Mouse (Mus musculus) myocyte (in vitro differentiated cells): Measurements from ENCODE around the gene Gng3. TPM values are rescaled to one million over a fixed set of nuclear protein-coding genes. Genes with fewer than 3 reads are reported as not detected.
A peak's percentile ranks its signal among the peaks of the same experiment; 100 is the strongest.

Source experiments
- H3K27me3 ChIP-seq: one replicate; pipeline ENCODE4 v1.6.1; 2011; ENCODE audit not compliant: control insufficient read depth, insufficient read depth, insufficient read length
- H3K36me3 ChIP-seq: one replicate; pipeline ENCODE4 v1.6.1; 2011; ENCODE audit not compliant: control insufficient read depth, insufficient read depth
- H3K4me2 ChIP-seq: one replicate; pipeline ENCODE4 v1.6.1; 2011; ENCODE audit warnings: low read depth, control low read depth
- H3K4me3 ChIP-seq: one replicate; pipeline ENCODE4 v1.5.1; 2011; ENCODE audit warnings: mild to moderate bottlenecking, control low read depth, moderate library complexity
- H3K79me2 ChIP-seq: one replicate; pipeline ENCODE4 v1.6.1; 2011; ENCODE audit not compliant: control insufficient read depth, insufficient read depth
- H3ac ChIP-seq: one replicate; pipeline ENCODE4 v1.6.1; 2011; ENCODE audit not compliant: control insufficient read depth, insufficient read length
- CEBPB ChIP-seq: IDR thresholded peaks from 2 replicates; pipeline ENCODE4 v1.6.1; 2011; ENCODE audit warnings: mild to moderate bottlenecking, moderate library complexity; ENCODE audit not compliant: poor library complexity, insufficient read depth, severe bottlenecking
- E2F4 ChIP-seq: IDR thresholded peaks from one replicate; pipeline ENCODE4 v1.6.1; 2011; ENCODE audit warnings: mild to moderate bottlenecking, control low read depth, moderate library complexity; ENCODE audit not compliant: insufficient read depth
- MAX ChIP-seq: IDR thresholded peaks from one replicate; pipeline ENCODE4 v1.6.1; 2011; ENCODE audit warnings: low read depth, mild to moderate bottlenecking, control low read depth
- MYOD1 ChIP-seq, 3 experiments: IDR thresholded peaks; one replicate each; pipeline ENCODE4 v1.6.1; 2011; ENCODE audit warnings: control low read depth in 2 of 3, low read depth in 2 of 3, mild to moderate bottlenecking in 2 of 3, moderate library complexity in 1 of 3; ENCODE audit not compliant: insufficient read length in 2 of 3, control insufficient read depth in 1 of 3
- MYOG ChIP-seq, 3 experiments: IDR thresholded peaks; one replicate each; pipeline ENCODE4 v1.6.1; 2011; ENCODE audit warnings: control low read depth in 2 of 3, low read depth in 2 of 3, mild to moderate bottlenecking in 2 of 3; ENCODE audit not compliant: insufficient read length in 2 of 3, control insufficient read depth in 1 of 3, insufficient read depth in 1 of 3
- POLR2A ChIP-seq: IDR thresholded peaks from one replicate; pipeline ENCODE4 v1.6.1; 2011; ENCODE audit warnings: low read depth, mild to moderate bottlenecking, control low read depth, moderate library complexity; ENCODE audit not compliant: insufficient read length
- POLR2AphosphoS2 ChIP-seq: IDR thresholded peaks from one replicate; pipeline ENCODE4 v1.6.1; 2011; ENCODE audit warnings: low read depth, control low read depth; ENCODE audit not compliant: insufficient read length
- REST ChIP-seq: IDR thresholded peaks from one replicate; pipeline ENCODE4 v1.6.1; 2011; ENCODE audit warnings: mild to moderate bottlenecking, control low read depth, moderate library complexity; ENCODE audit not compliant: insufficient read depth, insufficient read length
- SRF ChIP-seq: IDR thresholded peaks from one replicate; pipeline ENCODE4 v1.6.1; 2011; ENCODE audit warnings: low read depth; ENCODE audit not compliant: control insufficient read depth, insufficient read length
- TCF12 ChIP-seq: IDR thresholded peaks from one replicate; pipeline ENCODE4 v1.6.1; 2011; ENCODE audit warnings: mild to moderate bottlenecking, control low read depth; ENCODE audit not compliant: poor library complexity, insufficient read depth, severe bottlenecking
- TCF3 ChIP-seq: IDR thresholded peaks from one replicate; pipeline ENCODE4 v1.6.1; 2011; ENCODE audit warnings: low read depth, control low read depth; ENCODE audit not compliant: insufficient read length
- USF1 ChIP-seq: IDR thresholded peaks from one replicate; pipeline ENCODE4 v1.6.1; 2011; ENCODE audit warnings: low read depth, mild to moderate bottlenecking, control low read depth, moderate library complexity
- polyA plus RNA-seq: library from polyadenylated mRNA; unstranded; fragments of >200 nt; fragmentation: generic; extraction: Trizol; gene quantifications from one replicate; pipeline ENCODE4 v1.2.1, GENCODE M21; 2012; ENCODE audit warnings: missing spikeins

Gene Gng3
- polyA plus RNA-seq, 1 experiment = 0.25 TPM

- Histone ChIP-seq H3K4me3 (peak within 1 kb of the TSS; percentile 96), H3K79me2 (peaks cover 81% of the 10 kb centered on the region), H3ac (peak within 1 kb of the TSS; percentile 84), H3K27me3 (no peaks in the 10 kb centered on the region), H3K4me2 (peak within 1 kb of the TSS; percentile 91), H3K36me3 (peaks cover 30% of the 10 kb centered on the region)
- TF ChIP-seq MYOG (IDR thresholded peaks at IDR 0.05; ENCODE audit: control insufficient read depth in 1 of 3, insufficient read depth in 1 of 3, insufficient read length in 2 of 3, low read depth in 2 of 3) (peak in 2 of 3 experiments; percentile 1 to 23), USF1 (no peak), POLR2AphosphoS2 (peak; percentile 87), POLR2A (peak; percentile 92)
Observed at GRCm38 (mm10) chr19:8819596-8820423, 19.2 kb downstream of the Gng3 start, which contains the start of gene Hnrnpul2. Gene Hnrnpul2, plus strand, starts transcription at chr19:8820010.

- Histone ChIP-seq H3K4me2 (peak within 1 kb of the TSS; percentile 91), H3K27me3 (no peaks in the 10 kb centered on the region), H3K79me2 (peaks cover 73% of the 10 kb centered on the region), H3K4me3 (peak within 1 kb of the TSS; percentile 96), H3ac (peak within 1 kb of the TSS; percentile 84), H3K36me3 (peaks cover 30% of the 10 kb centered on the region)
- peak; percentile 84; the same call in 1 of the 2 replicates for TF ChIP-seq CEBPB
- TF ChIP-seq SRF = no peak
- no peak for TF ChIP-seq TCF3
- TF ChIP-seq POLR2AphosphoS2 = peak; percentile 78
- no peak for TF ChIP-seq REST
- TF ChIP-seq E2F4 = no peak
- peak; percentile 69 for TF ChIP-seq POLR2A
- TF ChIP-seq MYOG (IDR thresholded peaks at IDR 0.05; ENCODE audit: control insufficient read depth in 1 of 3, insufficient read depth in 1 of 3, insufficient read length in 2 of 3, low read depth in 2 of 3) = no peak
Observed at GRCm38 (mm10) chr19:8818801-8819595, 20.0 kb downstream of the Gng3 start, which contains the start of gene Ttc9c. Gene Ttc9c, minus strand, starts transcription at chr19:8819333.

- no peaks in the 10 kb centered on the region for H3K27me3 ChIP-seq
- peak overlapping the region; percentile 91 for H3K4me2 ChIP-seq
- peak overlapping the region; percentile 84 for H3ac ChIP-seq
- peaks cover 23% of the 10 kb centered on the region for H3K36me3 ChIP-seq
- TF ChIP-seq TCF12 = no peak
- no peak for TF ChIP-seq SRF
- TF ChIP-seq REST = no peak
- no peak for TF ChIP-seq USF1
- no peak for TF ChIP-seq MYOG (IDR thresholded peaks at IDR 0.05; ENCODE audit: control insufficient read depth in 1 of 3, insufficient read depth in 1 of 3, insufficient read length in 2 of 3, low read depth in 2 of 3)
- peak overlapping the region; percentile 96 for H3K4me3 ChIP-seq
- peaks cover 71% of the 10 kb centered on the region for H3K79me2 ChIP-seq
Observed at GRCm38 (mm10) chr19:8818301-8818798, 20.6 kb downstream of the Gng3 start.

GRCm38 (mm10) chr19:8817001-8817400, 22.0 kb downstream of the Gng3 start:
- TF ChIP-seq CEBPB = no peak
- TF ChIP-seq TCF3 = no peak
- no peak for TF ChIP-seq MAX
- TF ChIP-seq E2F4 = no peak
- no peak for TF ChIP-seq POLR2AphosphoS2
- TF ChIP-seq USF1 = no peak
- no peak for TF ChIP-seq MYOG (IDR thresholded peaks at IDR 0.05; ENCODE audit: control insufficient read depth in 1 of 3, insufficient read depth in 1 of 3, insufficient read length in 2 of 3, low read depth in 2 of 3)
- no peak for TF ChIP-seq TCF12
- no peak for TF ChIP-seq POLR2A
- no peak for TF ChIP-seq MYOD1 (IDR thresholded peaks at IDR 0.05; ENCODE audit: control insufficient read depth in 1 of 3, insufficient read length in 2 of 3, low read depth in 2 of 3)
- no peak for TF ChIP-seq REST
- TF ChIP-seq SRF = no peak
- Histone ChIP-seq H3K27me3 (no peaks in the 10 kb centered on the region), H3K36me3 (peaks cover 22% of the 10 kb centered on the region), H3K4me2 (peak overlapping the region; percentile 91), H3K79me2 (peaks cover 57% of the 10 kb centered on the region), H3ac (no peak overlapping the region), H3K4me3 (peak overlapping the region; percentile 96)
